Mouse (Mus musculus): ENCODE data around the gene Olfr1222. TPM values are rescaled to one million over a fixed set of nuclear protein-coding genes. Genes with fewer than 3 reads are reported as not detected.

Olfr1222 gene
- total and polyA plus RNA-seq, 2 experiments from 2014 or later, result not detected

DNA sequence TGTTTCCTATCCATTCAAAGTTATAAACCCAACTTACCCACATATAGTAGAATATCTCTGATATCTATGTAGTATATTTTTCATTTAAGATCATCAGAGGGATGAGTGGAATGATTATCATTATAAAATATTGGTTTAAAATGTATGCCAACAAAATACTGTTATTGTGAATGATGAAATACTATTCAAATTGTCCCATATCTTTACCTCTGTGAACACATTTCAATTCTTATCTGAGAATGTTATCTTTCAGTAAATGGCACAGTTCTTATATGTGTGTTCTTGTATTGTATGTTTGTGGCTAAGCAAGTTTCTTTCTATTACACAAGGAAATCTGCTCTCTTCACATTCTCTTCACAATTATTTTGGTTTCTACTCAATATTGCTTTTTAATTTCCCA, 27.2 kb downstream of the Olfr1222 start:
- Histone ChIP-seq H3K36me3 (ENCODE audit: insufficient read depth, low read length) (no peaks in the 10 kb centered on the region), H3K27me3 (ENCODE audit: insufficient read depth, low read length) (no peaks in the 10 kb centered on the region), H3K27ac (no peak overlapping the region), H3K9me3 (ENCODE audit: low read length) (no peaks in the 10 kb centered on the region), H3K4me1 (ENCODE audit: insufficient read depth, low read length) (no peaks in the 10 kb centered on the region), H3K4me3 (ENCODE audit: low read length) (no peak overlapping the region), H3K4me2 (ENCODE audit: low read depth, low read length) (no peak overlapping the region), H3K9ac (replicated peaks; ENCODE audit: low read length) (no peak overlapping the region)
- no peak for TF ChIP-seq CTCF (IDR thresholded peaks at IDR 0.05; ENCODE audit: low read depth)
- no peak for DNase-seq (ENCODE audit: low spot score)
- no peak for ATAC-seq

DNA sequence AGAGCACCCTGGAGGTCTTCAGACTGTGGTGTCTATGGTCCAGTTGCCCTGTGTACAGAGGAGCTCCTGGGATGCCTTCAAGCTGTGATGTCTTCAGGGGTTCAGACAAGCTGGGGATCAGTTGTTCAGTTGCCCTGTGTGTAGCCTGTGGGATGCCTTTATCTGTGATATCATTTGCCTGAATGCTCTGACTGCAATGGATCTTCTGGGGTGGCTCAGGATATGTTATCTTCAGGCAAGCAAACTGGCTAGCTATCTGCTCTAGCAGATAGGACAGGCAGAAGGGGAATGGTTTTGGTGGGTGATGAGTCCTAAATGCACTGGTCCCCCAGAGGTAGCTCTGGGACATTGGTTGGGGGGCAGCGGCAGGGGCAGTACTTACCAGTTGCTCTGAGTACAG, 39.0 kb downstream of the Olfr1222 start:
- 97% methylated on average over 1 of the region's 1 CpGs for WGBS
- H3K27me3 ChIP-seq (ENCODE audit: insufficient read depth, low read length), result no peaks in the 10 kb centered on the region
- H3K4me1 ChIP-seq (ENCODE audit: insufficient read depth, low read length), result no peaks in the 10 kb centered on the region
- no peak for DNase-seq (ENCODE audit: low spot score)
- no peaks in the 10 kb centered on the region for H3K9me3 ChIP-seq (ENCODE audit: low read length)
- no peak overlapping the region for H3K9ac ChIP-seq (replicated peaks; ENCODE audit: low read length)
- H3K4me3 ChIP-seq (ENCODE audit: low read length), result no peak overlapping the region
- H3K36me3 ChIP-seq (ENCODE audit: insufficient read depth, low read length), result no peaks in the 10 kb centered on the region
- no peak overlapping the region for H3K4me2 ChIP-seq (ENCODE audit: low read depth, low read length)
- ATAC-seq, result no peak
- no peak for TF ChIP-seq CTCF (IDR thresholded peaks at IDR 0.05; ENCODE audit: low read depth)
- no peak overlapping the region for H3K27ac ChIP-seq

DNA sequence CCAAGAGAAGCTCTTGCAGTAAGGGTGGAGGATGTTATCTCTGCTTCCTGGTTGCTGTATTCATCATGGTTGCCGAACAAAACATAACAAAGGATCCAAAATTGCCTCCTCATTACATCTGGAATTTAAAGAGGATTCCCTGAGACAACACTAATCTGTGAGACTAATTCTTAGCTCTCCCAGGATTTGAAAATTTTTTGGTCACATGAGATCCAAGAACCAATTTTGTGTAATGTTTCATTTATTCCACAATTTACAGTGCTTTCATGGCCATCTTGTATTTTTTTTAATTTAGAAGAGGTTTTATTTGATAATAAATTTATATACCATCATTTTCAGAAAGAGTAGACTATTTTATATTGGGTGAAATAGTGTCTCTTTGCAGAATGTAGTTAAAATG, 49.4 kb downstream of the Olfr1222 start, which contains the start of gene Olfr1219:
Gene Olfr1219, minus strand, starts transcription at position 101 of the 400 bp plus-strand sequence.
- WGBS, result 64% methylated on average over 1 of the region's 1 CpGs
- no peak within 1 kb of the TSS for H3K27ac ChIP-seq
- H3K4me2 ChIP-seq (ENCODE audit: low read depth, low read length), result no peak within 1 kb of the TSS
- no peaks in the 10 kb centered on the region for H3K36me3 ChIP-seq (ENCODE audit: insufficient read depth, low read length)
- H3K4me3 ChIP-seq (ENCODE audit: low read length), result no peak within 1 kb of the TSS
- no peak for TF ChIP-seq CTCF (IDR thresholded peaks at IDR 0.05; ENCODE audit: low read depth)
- DNase-seq (ENCODE audit: low spot score) (no peak), ATAC-seq (no peak)
- no peaks in the 10 kb centered on the region for H3K4me1 ChIP-seq (ENCODE audit: insufficient read depth, low read length)
- H3K9me3 ChIP-seq (ENCODE audit: low read length), result no peaks in the 10 kb centered on the region
- no peaks in the 10 kb centered on the region for H3K27me3 ChIP-seq (ENCODE audit: insufficient read depth, low read length)
- H3K9ac ChIP-seq (replicated peaks; ENCODE audit: low read length), result no peak within 1 kb of the TSS

DNA sequence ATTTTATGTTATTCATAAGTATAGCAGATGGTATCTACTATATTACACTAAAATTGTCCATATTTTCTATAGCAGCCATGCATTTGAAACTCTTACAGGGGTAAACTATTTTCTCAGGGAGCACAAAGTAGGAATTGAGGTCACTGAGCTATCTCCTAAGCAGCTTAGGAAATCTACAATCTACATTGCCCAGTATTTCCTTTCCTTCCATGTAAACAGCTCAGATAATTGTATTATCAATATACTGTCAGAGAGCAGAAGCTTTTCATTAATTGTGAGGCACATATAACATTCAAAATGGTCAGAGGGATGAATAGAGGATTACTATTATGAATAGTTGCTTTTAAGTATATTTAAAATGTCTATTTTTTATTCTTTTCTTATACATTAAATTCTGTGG, 51.4 kb downstream of the Olfr1222 start:
- no peaks in the 10 kb centered on the region for H3K4me1 ChIP-seq (ENCODE audit: insufficient read depth, low read length)
- H3K4me2 ChIP-seq (ENCODE audit: low read depth, low read length), result no peak overlapping the region
- no peaks in the 10 kb centered on the region for H3K36me3 ChIP-seq (ENCODE audit: insufficient read depth, low read length)
- ATAC-seq (no peak), DNase-seq (ENCODE audit: low spot score) (no peak)
- TF ChIP-seq CTCF (IDR thresholded peaks at IDR 0.05; ENCODE audit: low read depth), result no peak
- no peak overlapping the region for H3K27ac ChIP-seq
- no peak overlapping the region for H3K9ac ChIP-seq (replicated peaks; ENCODE audit: low read length)
- no peak overlapping the region for H3K4me3 ChIP-seq (ENCODE audit: low read length)
- H3K9me3 ChIP-seq (ENCODE audit: low read length), result no peaks in the 10 kb centered on the region
- H3K27me3 ChIP-seq (ENCODE audit: insufficient read depth, low read length), result no peaks in the 10 kb centered on the region

Other genes with a start within 250 kb of the Olfr1222 start
- gene Olfr1208, start 230.7 kb downstream of the Olfr1222 start, total RNA-seq (2014; rRNA removed), result not detected in 2 replicates
- not detected in 2 replicates for gene Olfr1208, start 230.7 kb downstream of the Olfr1222 start, polyA plus RNA-seq (2015; fragmentation: Nextera tagmentation; extraction: Ambion mirVana)
- not detected in 2 replicates for gene Olfr1209, start 217.9 kb downstream of the Olfr1222 start, total RNA-seq (2014; rRNA removed)
- gene Olfr1209, start 217.9 kb downstream of the Olfr1222 start, polyA plus RNA-seq (2015; fragmentation: Nextera tagmentation; extraction: Ambion mirVana), result not detected in 2 replicates
- not detected in 2 replicates for gene Olfr1211, start 194.9 kb downstream of the Olfr1222 start, total RNA-seq (2014; rRNA removed)
- gene Olfr1211, start 194.9 kb downstream of the Olfr1222 start, polyA plus RNA-seq (2015; fragmentation: Nextera tagmentation; extraction: Ambion mirVana), result not detected in 2 replicates
- not detected in 2 replicates for gene Olfr1212, start 179.1 kb downstream of the Olfr1222 start, total RNA-seq (2014; rRNA removed)
- not detected in 2 replicates for gene Olfr1212, start 179.1 kb downstream of the Olfr1222 start, polyA plus RNA-seq (2015; fragmentation: Nextera tagmentation; extraction: Ambion mirVana)
- gene Gm13762, start 152.8 kb downstream of the Olfr1222 start, total RNA-seq (2014; rRNA removed), result not detected in 2 replicates
- not detected in 2 replicates for gene Gm13762, start 152.8 kb downstream of the Olfr1222 start, polyA plus RNA-seq (2015; fragmentation: Nextera tagmentation; extraction: Ambion mirVana)
- not detected in 2 replicates for gene Olfr1214, start 140.4 kb downstream of the Olfr1222 start, total RNA-seq (2014; rRNA removed)
- gene Olfr1214, start 140.4 kb downstream of the Olfr1222 start, polyA plus RNA-seq (2015; fragmentation: Nextera tagmentation; extraction: Ambion mirVana), result not detected in 2 replicates
- gene Olfr1215, start 126.1 kb downstream of the Olfr1222 start, total RNA-seq (2014; rRNA removed), result not detected in 2 replicates
- gene Olfr1215, start 126.1 kb downstream of the Olfr1222 start, polyA plus RNA-seq (2015; fragmentation: Nextera tagmentation; extraction: Ambion mirVana), result not detected in 2 replicates
- not detected in 2 replicates for gene Olfr1216, start 114.7 kb downstream of the Olfr1222 start, total RNA-seq (2014; rRNA removed)
- gene Olfr1216, start 114.7 kb downstream of the Olfr1222 start, polyA plus RNA-seq (2015; fragmentation: Nextera tagmentation; extraction: Ambion mirVana), result not detected in 2 replicates
- not detected in 2 replicates for gene Olfr1217, start 101.0 kb downstream of the Olfr1222 start, total RNA-seq (2014; rRNA removed)
- gene Olfr1217, start 101.0 kb downstream of the Olfr1222 start, polyA plus RNA-seq (2015; fragmentation: Nextera tagmentation; extraction: Ambion mirVana), result not detected in 2 replicates
- gene Olfr1218, start 71.9 kb downstream of the Olfr1222 start, total RNA-seq (2014; rRNA removed), result not detected in 2 replicates
- gene Olfr1218, start 71.9 kb downstream of the Olfr1222 start, polyA plus RNA-seq (2015; fragmentation: Nextera tagmentation; extraction: Ambion mirVana), result not detected in 2 replicates
- gene Olfr1219, start 49.5 kb downstream of the Olfr1222 start, total RNA-seq (2014; rRNA removed), result not detected in 2 replicates
- gene Olfr1219, start 49.5 kb downstream of the Olfr1222 start, polyA plus RNA-seq (2015; fragmentation: Nextera tagmentation; extraction: Ambion mirVana), result not detected in 2 replicates
- gene Olfr1220, start 26.2 kb downstream of the Olfr1222 start, total RNA-seq (2014; rRNA removed), result not detected in 2 replicates
- not detected in 2 replicates for gene Olfr1220, start 26.2 kb downstream of the Olfr1222 start, polyA plus RNA-seq (2015; fragmentation: Nextera tagmentation; extraction: Ambion mirVana)
- gene Olfr1221, start 15.8 kb downstream of the Olfr1222 start, total RNA-seq (2014; rRNA removed), result not detected in 2 replicates
- not detected in 2 replicates for gene Olfr1221, start 15.8 kb downstream of the Olfr1222 start, polyA plus RNA-seq (2015; fragmentation: Nextera tagmentation; extraction: Ambion mirVana)
- not detected in 2 replicates for gene Olfr1223, start 18.5 kb upstream of the Olfr1222 start, total RNA-seq (2014; rRNA removed)
- not detected in 2 replicates for gene Olfr1223, start 18.5 kb upstream of the Olfr1222 start, polyA plus RNA-seq (2015; fragmentation: Nextera tagmentation; extraction: Ambion mirVana)
- gene Olfr1224-ps1, start 31.0 kb upstream of the Olfr1222 start, total RNA-seq (2014; rRNA removed), result not detected in 2 replicates
- not detected in 2 replicates for gene Olfr1224-ps1, start 31.0 kb upstream of the Olfr1222 start, polyA plus RNA-seq (2015; fragmentation: Nextera tagmentation; extraction: Ambion mirVana)
- gene Olfr1225, start 41.6 kb upstream of the Olfr1222 start, total RNA-seq (2014; rRNA removed), result not detected in 2 replicates
- gene Olfr1225, start 41.6 kb upstream of the Olfr1222 start, polyA plus RNA-seq (2015; fragmentation: Nextera tagmentation; extraction: Ambion mirVana), result not detected in 2 replicates
- not detected in 2 replicates for gene Olfr1226, start 67.0 kb upstream of the Olfr1222 start, total RNA-seq (2014; rRNA removed)
- not detected in 2 replicates for gene Olfr1226, start 67.0 kb upstream of the Olfr1222 start, polyA plus RNA-seq (2015; fragmentation: Nextera tagmentation; extraction: Ambion mirVana)
- not detected in 2 replicates for gene Olfr1228, start 121.0 kb upstream of the Olfr1222 start, total RNA-seq (2014; rRNA removed)
- gene Olfr1228, start 121.0 kb upstream of the Olfr1222 start, polyA plus RNA-seq (2015; fragmentation: Nextera tagmentation; extraction: Ambion mirVana), result not detected in 2 replicates
- gene Olfr1229, start 155.0 kb upstream of the Olfr1222 start, total RNA-seq (2014; rRNA removed), result not detected in 2 replicates
- not detected in 2 replicates for gene Olfr1229, start 155.0 kb upstream of the Olfr1222 start, polyA plus RNA-seq (2015; fragmentation: Nextera tagmentation; extraction: Ambion mirVana)
- not detected in 2 replicates for gene Olfr1230, start 164.2 kb upstream of the Olfr1222 start, total RNA-seq (2014; rRNA removed)
- gene Olfr1230, start 164.2 kb upstream of the Olfr1222 start, polyA plus RNA-seq (2015; fragmentation: Nextera tagmentation; extraction: Ambion mirVana), result not detected in 2 replicates
- not detected in 2 replicates for gene Olfr1231, start 174.0 kb upstream of the Olfr1222 start, total RNA-seq (2014; rRNA removed)
- not detected in 2 replicates for gene Olfr1231, start 174.0 kb upstream of the Olfr1222 start, polyA plus RNA-seq (2015; fragmentation: Nextera tagmentation; extraction: Ambion mirVana)
- gene Olfr1232, start 196.6 kb upstream of the Olfr1222 start, total RNA-seq (2014; rRNA removed), result not detected in 2 replicates
- not detected in 2 replicates for gene Olfr1232, start 196.6 kb upstream of the Olfr1222 start, polyA plus RNA-seq (2015; fragmentation: Nextera tagmentation; extraction: Ambion mirVana)
- not detected in 2 replicates for gene Olfr1233, start 209.3 kb upstream of the Olfr1222 start, total RNA-seq (2014; rRNA removed)
- gene Olfr1233, start 209.3 kb upstream of the Olfr1222 start, polyA plus RNA-seq (2015; fragmentation: Nextera tagmentation; extraction: Ambion mirVana), result not detected in 2 replicates
- not detected in 2 replicates for gene Olfr1234, start 231.8 kb upstream of the Olfr1222 start, total RNA-seq (2014; rRNA removed)
- gene Olfr1234, start 231.8 kb upstream of the Olfr1222 start, polyA plus RNA-seq (2015; fragmentation: Nextera tagmentation; extraction: Ambion mirVana), result not detected in 2 replicates